Mouse (Mus musculus): ENCODE measurements around the gene Hspb2. TPM values are rescaled to one million over a fixed set of nuclear protein-coding genes. Genes with fewer than 3 reads are reported as not detected.

The Hspb2 gene
- polyA plus RNA-seq, 1 experiment from 2014 or later: 319 TPM

DNA sequence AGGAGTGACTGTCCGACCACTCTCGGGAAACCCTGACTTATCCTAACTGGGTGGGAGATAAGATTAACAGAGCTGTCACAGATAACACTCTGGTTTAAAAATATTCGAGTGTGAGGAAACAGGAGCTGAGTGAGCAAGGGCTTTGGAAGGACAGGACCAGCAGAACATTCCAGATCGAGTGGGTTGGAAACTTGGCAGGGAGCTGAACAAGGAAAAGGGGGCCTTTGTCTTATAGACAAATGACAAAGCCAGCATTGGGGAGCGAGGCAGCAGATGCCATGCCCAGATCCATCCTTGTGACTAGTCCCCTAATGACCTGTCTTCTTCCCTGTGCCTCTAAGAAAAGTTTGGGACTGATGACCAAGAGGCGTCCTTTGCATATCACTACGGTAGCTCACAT lies 1.8 kb upstream of the Hspb2 start:
- peak overlapping the region; percentile 92 for H3K9ac ChIP-seq (ENCODE audit: low read depth, low read length)
- H3K27me3 ChIP-seq (ENCODE audit: control insufficient read depth, insufficient read depth, low read length): no peaks in the 10 kb centered on the region
- no peaks in the 10 kb centered on the region for H3K9me3 ChIP-seq (replicated peaks; ENCODE audit: control insufficient read depth, low read length)
- 23% methylated on average over 7 of the region's 7 CpGs for WGBS (ENCODE audit: insufficient replicate concordance)
- ATAC-seq (replicated peaks; ENCODE audit: insufficient number of reproducible peaks, low FRiP score, low TSS enrichment): no peak
- no peaks in the 10 kb centered on the region for H3K36me3 ChIP-seq (ENCODE audit: control insufficient read depth, insufficient read depth, low read length)
- H3K27ac ChIP-seq (ENCODE audit: low read depth, low read length): peak overlapping the region; percentile 98
- H3K4me2 ChIP-seq: peak overlapping the region; percentile 62
- peak overlapping the region; percentile 54 for H3K4me3 ChIP-seq (ENCODE audit: low read depth, low read length)
- peaks cover 9% of the 10 kb centered on the region; the same call in 1 of the 2 replicates for H3K4me1 ChIP-seq (ENCODE audit: control insufficient read depth, insufficient read depth, low read length)

DNA sequence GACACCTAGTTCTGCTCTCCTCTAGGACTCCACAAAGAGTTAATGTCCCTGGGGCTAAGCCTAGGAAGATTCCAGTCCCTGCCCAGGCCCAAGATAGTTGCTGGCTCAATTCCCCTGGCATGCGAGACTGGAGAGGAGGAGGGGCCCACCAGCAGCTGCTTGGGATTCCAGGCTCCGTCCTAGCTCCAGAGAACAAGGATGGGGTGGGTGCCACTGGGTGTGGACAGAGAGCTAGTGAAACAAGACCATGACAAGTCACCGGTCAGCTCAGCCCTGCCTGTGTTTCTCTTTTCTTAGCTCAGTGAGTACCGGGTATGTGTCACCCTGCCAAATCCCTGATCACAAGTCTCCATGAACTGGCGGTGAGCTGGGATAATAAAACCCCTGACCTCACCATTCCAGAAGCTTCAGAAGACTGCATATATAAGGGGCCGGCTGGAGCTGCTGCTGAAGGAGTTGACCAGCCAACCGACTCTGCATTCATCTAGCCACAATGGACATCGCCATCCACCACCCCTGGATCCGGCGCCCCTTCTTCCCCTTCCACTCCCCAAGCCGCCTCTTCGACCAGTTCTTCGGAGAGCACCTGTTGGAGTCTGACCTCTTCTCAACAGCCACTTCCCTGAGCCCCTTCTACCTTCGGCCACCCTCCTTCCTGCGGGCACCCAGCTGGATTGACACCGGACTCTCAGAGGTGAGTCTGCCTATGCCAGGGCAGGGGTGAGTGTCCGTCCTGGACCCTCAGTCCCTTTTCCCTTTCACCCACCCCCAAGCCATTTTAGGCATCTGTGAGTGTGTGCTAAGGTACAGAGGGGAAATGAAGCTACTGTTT lies 846 bp upstream of the Hspb2 start:
- WGBS (ENCODE audit: insufficient replicate concordance): 29% methylated on average over 17 of the region's 17 CpGs
- Histone ChIP-seq H3K4me1 (ENCODE audit: control insufficient read depth, insufficient read depth, low read length) (peaks cover 9% of the 10 kb centered on the region; the same call in 1 of the 2 replicates), H3K27ac (ENCODE audit: low read depth, low read length) (peak overlapping the region; percentile 98), H3K36me3 (ENCODE audit: control insufficient read depth, insufficient read depth, low read length) (no peaks in the 10 kb centered on the region), H3K4me3 (ENCODE audit: low read depth, low read length) (peak overlapping the region; percentile 54), H3K4me2 (peak overlapping the region; percentile 62), H3K9ac (ENCODE audit: low read depth, low read length) (peak overlapping the region; percentile 92), H3K9me3 (replicated peaks; ENCODE audit: control insufficient read depth, low read length) (no peaks in the 10 kb centered on the region), H3K27me3 (ENCODE audit: control insufficient read depth, insufficient read depth, low read length) (no peaks in the 10 kb centered on the region)
- peak; percentile 75 for ATAC-seq (replicated peaks; ENCODE audit: insufficient number of reproducible peaks, low FRiP score, low TSS enrichment)

DNA sequence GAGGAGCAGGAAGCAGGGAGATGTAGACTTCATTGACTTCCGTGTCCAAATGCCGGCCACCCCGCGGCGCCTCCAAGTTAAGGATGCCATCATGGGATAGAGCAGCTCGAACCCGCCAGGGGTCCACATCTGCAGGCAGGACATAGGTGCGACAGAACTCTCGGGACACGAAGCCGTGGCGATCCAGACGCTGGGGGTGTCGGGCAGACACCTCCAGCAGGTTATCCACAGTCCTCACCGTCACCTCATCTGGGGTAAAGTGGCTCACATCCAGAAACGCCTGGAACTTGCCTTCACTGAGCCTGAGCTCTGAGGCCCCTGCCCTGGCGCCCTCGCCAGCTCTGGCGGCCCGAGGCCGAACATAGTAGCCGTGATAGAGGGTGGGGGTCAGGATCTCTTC lies 831 bp downstream of the Hspb2 start, which contains the start of gene Cryab:
Cryab (plus strand) TSS at position 3 of the 400 bp plus-strand sequence.
- H3K4me3 ChIP-seq (ENCODE audit: low read depth, low read length): peak within 1 kb of the TSS; percentile 54
- WGBS (ENCODE audit: insufficient replicate concordance): 39% methylated on average over 22 of the region's 22 CpGs
- H3K4me1 ChIP-seq (ENCODE audit: control insufficient read depth, insufficient read depth, low read length): peaks cover 9% of the 10 kb centered on the region; the same call in 1 of the 2 replicates
- H3K36me3 ChIP-seq (ENCODE audit: control insufficient read depth, insufficient read depth, low read length): no peaks in the 10 kb centered on the region
- H3K27me3 ChIP-seq (ENCODE audit: control insufficient read depth, insufficient read depth, low read length): no peaks in the 10 kb centered on the region
- ATAC-seq (replicated peaks; ENCODE audit: insufficient number of reproducible peaks, low FRiP score, low TSS enrichment): no peak
- H3K9me3 ChIP-seq (replicated peaks; ENCODE audit: control insufficient read depth, low read length): no peaks in the 10 kb centered on the region
- H3K9ac ChIP-seq (ENCODE audit: low read depth, low read length): peak within 1 kb of the TSS; percentile 92
- H3K27ac ChIP-seq (ENCODE audit: low read depth, low read length): peak within 1 kb of the TSS; percentile 98
- peak within 1 kb of the TSS; percentile 62 for H3K4me2 ChIP-seq

DNA sequence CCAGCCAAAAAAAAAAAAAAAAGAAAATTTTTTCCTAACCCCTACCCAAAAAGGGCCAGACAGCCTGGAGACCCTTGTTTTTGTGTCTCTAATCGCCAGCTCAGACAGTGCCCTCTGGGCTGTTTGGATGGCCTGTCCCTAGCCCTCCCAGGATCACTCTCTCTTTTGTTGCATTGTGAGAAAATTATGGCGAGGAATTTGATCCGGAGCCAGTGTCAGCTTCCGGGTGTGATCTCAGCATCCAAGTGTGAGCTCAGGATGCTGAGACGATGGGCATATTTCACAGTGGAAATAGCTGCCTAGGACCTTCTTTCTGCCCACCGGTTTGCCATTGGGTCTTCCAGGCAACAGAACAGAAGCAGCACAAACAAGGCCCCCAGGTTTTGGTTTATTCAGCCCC lies 1.4 kb downstream of the Hspb2 start:
- Histone ChIP-seq H3K9ac (ENCODE audit: low read depth, low read length) (peak overlapping the region; percentile 92), H3K4me2 (peak overlapping the region; percentile 62), H3K4me3 (ENCODE audit: low read depth, low read length) (peak overlapping the region; percentile 54), H3K36me3 (ENCODE audit: control insufficient read depth, insufficient read depth, low read length) (no peaks in the 10 kb centered on the region), H3K27me3 (ENCODE audit: control insufficient read depth, insufficient read depth, low read length) (no peaks in the 10 kb centered on the region), H3K9me3 (replicated peaks; ENCODE audit: control insufficient read depth, low read length) (no peaks in the 10 kb centered on the region), H3K4me1 (ENCODE audit: control insufficient read depth, insufficient read depth, low read length) (peaks cover 14% of the 10 kb centered on the region; the same call in 1 of the 2 replicates), H3K27ac (ENCODE audit: low read depth, low read length) (peak overlapping the region; percentile 98)
- 46% methylated on average over 6 of the region's 6 CpGs for WGBS (ENCODE audit: insufficient replicate concordance)
- no peak for ATAC-seq (replicated peaks; ENCODE audit: insufficient number of reproducible peaks, low FRiP score, low TSS enrichment)

DNA sequence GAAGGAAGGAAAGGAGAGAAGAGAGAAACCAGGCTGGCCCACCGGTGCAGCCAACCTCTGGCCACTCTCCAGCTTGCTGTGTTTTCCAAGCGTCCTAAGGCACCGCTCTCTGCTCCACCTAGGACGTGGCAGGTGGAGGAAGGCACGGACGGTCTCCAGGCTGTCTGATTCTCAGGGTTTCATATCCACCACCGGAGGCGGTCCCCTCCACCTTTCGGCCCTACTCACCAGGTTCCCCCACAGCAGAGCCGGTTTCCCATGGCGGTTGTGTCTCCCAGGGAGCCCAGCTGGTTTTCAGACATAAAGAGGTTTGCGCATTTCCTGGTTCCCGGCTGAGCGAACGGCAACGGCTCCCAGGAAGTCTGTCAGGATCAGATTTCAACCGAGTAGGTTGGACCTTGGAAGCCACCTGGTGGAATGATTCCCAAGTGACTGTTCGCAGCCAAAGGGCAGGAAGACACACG lies 5.9 kb downstream of the Hspb2 start, which contains the start of gene 2310030G06Rik:
2310030G06Rik (minus strand) TSS at position 323 of the 464 bp plus-strand sequence.
- Histone ChIP-seq H3K9me3 (replicated peaks; ENCODE audit: control insufficient read depth, low read length) (no peaks in the 10 kb centered on the region), H3K36me3 (ENCODE audit: control insufficient read depth, insufficient read depth, low read length) (no peaks in the 10 kb centered on the region), H3K4me3 (ENCODE audit: low read depth, low read length) (peak within 1 kb of the TSS; percentile 53), H3K4me2 (peak within 1 kb of the TSS; percentile 80), H3K27me3 (ENCODE audit: control insufficient read depth, insufficient read depth, low read length) (no peaks in the 10 kb centered on the region), H3K27ac (ENCODE audit: low read depth, low read length) (peak within 1 kb of the TSS; percentile 80), H3K9ac (ENCODE audit: low read depth, low read length) (peak within 1 kb of the TSS; percentile 81), H3K4me1 (ENCODE audit: control insufficient read depth, insufficient read depth, low read length) (peaks cover 14% of the 10 kb centered on the region; the same call in 1 of the 2 replicates)
- ATAC-seq (replicated peaks; ENCODE audit: insufficient number of reproducible peaks, low FRiP score, low TSS enrichment): no peak
- WGBS (ENCODE audit: insufficient replicate concordance): 1% methylated on average over 19 of the region's 19 CpGs

DNA sequence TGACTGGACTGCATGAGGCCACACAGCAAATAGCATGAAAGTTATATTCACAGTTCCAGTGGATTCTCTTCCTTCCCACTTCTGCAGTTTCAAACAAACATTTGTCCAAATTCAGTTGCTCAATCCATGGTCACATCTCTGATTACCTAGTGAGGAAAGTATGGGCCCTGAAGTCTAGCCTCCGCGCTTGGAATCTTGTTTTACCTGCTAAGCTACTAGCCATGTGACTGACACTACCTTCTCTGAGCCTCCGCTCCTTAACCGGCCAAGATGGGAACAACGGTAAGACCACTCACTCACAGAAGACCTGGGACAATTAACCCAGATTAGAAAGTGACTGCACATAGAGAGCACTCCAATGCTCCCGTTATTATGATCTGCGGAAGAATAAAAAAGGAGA lies 6.3 kb downstream of the Hspb2 start:
- ATAC-seq (replicated peaks; ENCODE audit: insufficient number of reproducible peaks, low FRiP score, low TSS enrichment): no peak
- Histone ChIP-seq H3K27ac (ENCODE audit: low read depth, low read length) (peak overlapping the region; percentile 80), H3K9ac (ENCODE audit: low read depth, low read length) (peak overlapping the region; percentile 81), H3K9me3 (replicated peaks; ENCODE audit: control insufficient read depth, low read length) (no peaks in the 10 kb centered on the region), H3K36me3 (ENCODE audit: control insufficient read depth, insufficient read depth, low read length) (no peaks in the 10 kb centered on the region), H3K4me3 (ENCODE audit: low read depth, low read length) (peak overlapping the region; percentile 53), H3K4me1 (ENCODE audit: control insufficient read depth, insufficient read depth, low read length) (peaks cover 14% of the 10 kb centered on the region; the same call in 1 of the 2 replicates), H3K4me2 (peak overlapping the region; percentile 80), H3K27me3 (ENCODE audit: control insufficient read depth, insufficient read depth, low read length) (no peaks in the 10 kb centered on the region)
- 12% methylated on average over 7 of the region's 7 CpGs for WGBS (ENCODE audit: insufficient replicate concordance)

DNA sequence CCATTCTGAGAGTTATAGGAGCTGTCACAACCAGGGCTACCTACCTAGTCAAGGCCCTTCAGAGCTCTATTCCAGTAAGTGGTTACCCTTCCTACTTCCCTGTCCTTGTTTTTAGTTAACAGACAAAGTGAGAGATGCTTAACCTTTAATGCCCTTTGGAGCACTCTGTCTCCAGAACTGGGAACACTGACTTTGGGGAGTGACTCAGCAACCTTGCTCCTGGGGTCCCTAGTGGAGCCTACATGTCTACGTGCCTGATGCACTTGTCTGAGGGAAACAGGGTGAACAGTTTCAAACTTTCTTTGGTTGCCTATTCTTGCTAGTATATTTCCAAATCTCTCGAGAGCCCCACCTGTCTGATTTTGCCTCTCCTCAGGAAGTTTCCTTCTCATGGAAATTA lies 9.4 kb downstream of the Hspb2 start:
- H3K27ac ChIP-seq (ENCODE audit: low read depth, low read length): no peak overlapping the region
- H3K36me3 ChIP-seq (ENCODE audit: control insufficient read depth, insufficient read depth, low read length): no peaks in the 10 kb centered on the region
- no peak overlapping the region for H3K9ac ChIP-seq (ENCODE audit: low read depth, low read length)
- H3K4me2 ChIP-seq: no peak overlapping the region
- H3K4me3 ChIP-seq (ENCODE audit: low read depth, low read length): no peak overlapping the region
- peaks cover 10% of the 10 kb centered on the region; the same call in 1 of the 2 replicates for H3K4me1 ChIP-seq (ENCODE audit: control insufficient read depth, insufficient read depth, low read length)
- H3K9me3 ChIP-seq (replicated peaks; ENCODE audit: control insufficient read depth, low read length): no peaks in the 10 kb centered on the region
- 55% methylated on average over 2 of the region's 2 CpGs for WGBS (ENCODE audit: insufficient replicate concordance)
- H3K27me3 ChIP-seq (ENCODE audit: control insufficient read depth, insufficient read depth, low read length): no peaks in the 10 kb centered on the region
- ATAC-seq (replicated peaks; ENCODE audit: insufficient number of reproducible peaks, low FRiP score, low TSS enrichment): no peak

DNA sequence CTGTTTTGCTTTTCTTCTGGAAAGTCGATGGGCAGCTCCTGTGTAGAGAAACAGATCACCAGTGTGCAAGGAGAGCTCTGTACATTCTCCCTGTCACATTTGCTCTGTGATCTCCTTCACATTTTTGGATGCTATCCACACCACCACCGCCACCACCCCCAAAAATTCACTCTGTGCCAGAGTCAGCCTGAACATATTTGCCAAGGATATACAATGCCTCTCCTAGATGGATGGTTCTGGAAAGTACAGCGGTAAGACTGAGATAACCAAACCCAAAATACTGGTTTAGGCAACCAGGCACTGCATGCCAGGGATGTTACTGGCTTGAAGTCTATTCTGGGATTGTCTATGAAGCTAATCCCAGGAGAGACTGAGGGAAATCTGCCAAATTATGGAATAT lies 9.9 kb downstream of the Hspb2 start:
- Histone ChIP-seq H3K4me3 (ENCODE audit: low read depth, low read length) (no peak overlapping the region), H3K36me3 (ENCODE audit: control insufficient read depth, insufficient read depth, low read length) (no peaks in the 10 kb centered on the region), H3K4me1 (ENCODE audit: control insufficient read depth, insufficient read depth, low read length) (peaks cover 10% of the 10 kb centered on the region; the same call in 1 of the 2 replicates), H3K27ac (ENCODE audit: low read depth, low read length) (no peak overlapping the region), H3K4me2 (no peak overlapping the region), H3K9me3 (replicated peaks; ENCODE audit: control insufficient read depth, low read length) (no peaks in the 10 kb centered on the region), H3K9ac (ENCODE audit: low read depth, low read length) (no peak overlapping the region), H3K27me3 (ENCODE audit: control insufficient read depth, insufficient read depth, low read length) (no peaks in the 10 kb centered on the region)
- no peak for ATAC-seq (replicated peaks; ENCODE audit: insufficient number of reproducible peaks, low FRiP score, low TSS enrichment)
- 83% methylated on average over 3 of the region's 3 CpGs for WGBS (ENCODE audit: insufficient replicate concordance)
